Mouse (Mus musculus) gastrocnemius, adult 2 months (tissue): ENCODE results near the gene Dido1. TPM values are rescaled to one million over a fixed set of nuclear protein-coding genes. Genes with fewer than 3 reads are reported as not detected.

Experiments
- DNase-seq: peaks from one replicate; pipeline ENCODE4 v3.0.0; 2022
- H3K27ac ChIP-seq: fragments of 200-600 bp; 2 replicates; pipeline ENCODE4 v1.8.1; 2022; ENCODE audit warnings: mild to moderate bottlenecking
- H3K4me3 ChIP-seq: fragments of 200-600 bp; 2 replicates; pipeline ENCODE4 v1.8.1; 2022; ENCODE audit warnings: mild to moderate bottlenecking, moderate library complexity
- CTCF ChIP-seq: fragments of 200-600 bp; IDR thresholded peaks from 2 replicates; pipeline ENCODE4 v1.8.1; 2022; ENCODE audit warnings: antibody characterized with exemption, mild to moderate bottlenecking, moderate library complexity
- intact Hi-C: fragments of 180-260 bp; cut with DNase I; formaldehyde crosslinking; loops from one replicate; pipeline ENCODE4 v1.15.1; 2025
- total RNA-seq, 2 experiments: library from RNA; stranded (reverse); gene quantifications; 2 replicates each; pipeline ENCODE4 v1.2.3; 2021

Gene Dido1
- total RNA-seq, 2 experiments from 2014 or later: 18.6 to 22.4 TPM

DNA sequence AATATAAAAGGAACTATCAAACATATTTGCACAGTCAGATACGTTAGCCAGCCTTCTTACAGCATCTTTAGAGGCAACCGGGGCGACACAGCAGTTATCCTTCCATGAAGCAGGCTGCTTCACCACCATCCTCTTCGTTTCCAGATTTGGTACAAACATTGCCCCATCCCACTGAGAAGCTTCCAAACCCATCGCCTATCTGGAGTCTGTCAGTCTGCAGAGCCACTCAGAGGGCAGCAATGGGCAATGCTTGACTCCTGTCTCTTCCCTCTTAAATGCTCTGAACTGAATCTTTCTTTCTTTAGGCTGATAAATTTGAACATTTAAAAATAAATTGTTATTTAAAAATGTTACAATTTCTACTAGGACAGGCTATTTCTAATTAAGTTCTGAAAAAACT is 51.4 kb downstream of the Dido1 start:
- Histone ChIP-seq H3K27ac (no peak overlapping the region), H3K4me3 (no peak overlapping the region)
- no peak for DNase-seq
- TF ChIP-seq CTCF: no peak
- intact Hi-C loops: no loop called here

- peak; percentile 73 for DNase-seq
- Histone ChIP-seq H3K27ac (no peak overlapping the region), H3K4me3 (no peak overlapping the region)
- peak; percentile 83 for TF ChIP-seq CTCF
- intact Hi-C loops: loop anchor here (1.0 kb wide), 1 partner anchor 88 kb away; no protein-coding TSS in a partner anchor
Measured at GRCm38 (mm10) chr2:180657394-180658013, 52.3 kb downstream of the Dido1 start.

DNA sequence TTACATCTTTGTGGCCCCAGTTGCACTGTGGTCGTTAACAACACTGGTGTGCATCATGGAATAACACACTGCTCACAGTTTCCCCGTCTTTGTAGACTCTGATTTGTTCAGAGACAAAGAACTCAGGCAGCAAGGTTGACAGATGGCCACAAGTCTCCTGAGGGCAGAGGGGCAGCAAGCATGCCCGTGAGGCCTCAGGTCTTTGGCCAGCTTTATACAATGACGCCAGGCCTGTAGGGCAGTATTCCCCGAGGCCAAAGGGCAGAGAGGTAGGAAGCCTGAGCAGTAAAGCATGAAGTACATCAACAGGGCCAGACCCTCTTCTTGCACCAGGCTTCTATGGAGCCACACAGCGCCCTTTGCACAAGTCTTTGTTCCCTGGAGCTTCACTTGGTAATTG is 54.6 kb downstream of the Dido1 start:
- no peak for TF ChIP-seq CTCF
- no peak for DNase-seq
- Histone ChIP-seq H3K27ac (no peak overlapping the region), H3K4me3 (no peak overlapping the region)
- intact Hi-C loops: no loop called here

DNA sequence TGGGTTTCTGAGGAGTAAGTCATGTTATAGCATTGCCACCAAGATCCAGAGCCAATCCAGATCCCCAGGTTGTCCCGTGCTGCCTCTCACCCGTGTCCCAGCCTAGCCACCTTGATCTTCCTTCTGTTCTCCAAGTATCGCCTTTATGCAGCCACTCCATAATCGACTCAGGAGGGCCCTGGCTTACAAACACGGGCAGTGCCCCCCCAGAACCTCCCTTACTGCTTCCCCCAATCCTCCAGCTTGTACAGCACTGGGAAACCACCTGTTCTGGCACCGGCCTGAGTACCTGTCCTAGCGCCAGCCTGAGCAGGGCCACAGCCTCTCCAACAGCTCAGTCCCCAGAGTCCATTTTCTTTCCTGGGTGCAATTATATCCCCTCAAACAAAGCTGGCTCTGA is 55.1 kb downstream of the Dido1 start:
- TF ChIP-seq CTCF: no peak
- Histone ChIP-seq H3K27ac (no peak overlapping the region), H3K4me3 (no peak overlapping the region)
- no peak for DNase-seq
- intact Hi-C loops: no loop called here

GRCm38 (mm10) chr2:180646841-180647240 is 63.0 kb downstream of the Dido1 start:
- intact Hi-C loops: no loop called here
- no peak for TF ChIP-seq CTCF
- no peak overlapping the region for H3K27ac ChIP-seq
- no peak for DNase-seq
- H3K4me3 ChIP-seq: no peak overlapping the region

GRCm38 (mm10) chr2:180643626-180644025 is 66.2 kb downstream of the Dido1 start:
- intact Hi-C loops: no loop called here
- no peak for DNase-seq
- no peak for TF ChIP-seq CTCF
- Histone ChIP-seq H3K4me3 (no peak overlapping the region), H3K27ac (no peak overlapping the region)

DNA sequence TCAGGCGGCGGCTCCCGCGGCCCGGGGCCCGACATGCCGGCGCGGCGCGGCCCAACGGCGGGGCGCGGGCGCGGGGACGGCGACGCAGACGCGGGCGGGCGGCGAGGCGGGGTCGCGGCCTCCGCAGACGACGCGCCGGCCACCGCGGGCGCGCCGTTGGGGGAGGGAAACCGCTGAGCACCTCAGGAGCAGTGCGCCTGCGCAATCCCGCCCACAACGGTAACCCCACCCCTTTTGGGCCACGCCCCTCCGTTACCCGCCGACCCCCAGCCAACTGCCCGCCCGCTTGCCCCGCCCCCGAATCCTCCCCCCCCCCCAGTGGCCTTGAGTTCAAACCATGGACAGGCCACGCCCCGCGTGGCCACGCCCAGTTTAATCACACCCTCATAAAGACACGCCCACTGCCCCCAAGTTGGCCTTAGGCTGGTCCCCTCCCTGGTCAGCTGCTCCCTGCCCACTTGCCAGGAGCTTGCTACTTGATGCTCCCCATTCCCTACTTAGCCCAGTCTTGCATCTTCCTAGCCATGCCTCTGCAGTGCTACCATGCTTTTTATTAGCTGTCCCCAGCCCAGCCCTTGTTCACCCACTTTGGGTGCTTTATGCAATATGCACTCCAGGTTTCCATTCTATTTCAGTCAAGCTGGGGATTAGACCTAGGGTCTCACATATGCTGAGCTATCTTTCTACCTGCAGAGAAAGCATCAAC is 67.1 kb downstream of the Dido1 start, which contains the start of gene Tcfl5:
Gene Tcfl5, minus strand, starts transcription at position 154 of the 706 bp plus-strand sequence.
- intact Hi-C loops: no loop called here
- no peak for TF ChIP-seq CTCF
- no peak within 1 kb of the TSS for H3K27ac ChIP-seq
- H3K4me3 ChIP-seq: no peak within 1 kb of the TSS
- no peak for DNase-seq

DNA sequence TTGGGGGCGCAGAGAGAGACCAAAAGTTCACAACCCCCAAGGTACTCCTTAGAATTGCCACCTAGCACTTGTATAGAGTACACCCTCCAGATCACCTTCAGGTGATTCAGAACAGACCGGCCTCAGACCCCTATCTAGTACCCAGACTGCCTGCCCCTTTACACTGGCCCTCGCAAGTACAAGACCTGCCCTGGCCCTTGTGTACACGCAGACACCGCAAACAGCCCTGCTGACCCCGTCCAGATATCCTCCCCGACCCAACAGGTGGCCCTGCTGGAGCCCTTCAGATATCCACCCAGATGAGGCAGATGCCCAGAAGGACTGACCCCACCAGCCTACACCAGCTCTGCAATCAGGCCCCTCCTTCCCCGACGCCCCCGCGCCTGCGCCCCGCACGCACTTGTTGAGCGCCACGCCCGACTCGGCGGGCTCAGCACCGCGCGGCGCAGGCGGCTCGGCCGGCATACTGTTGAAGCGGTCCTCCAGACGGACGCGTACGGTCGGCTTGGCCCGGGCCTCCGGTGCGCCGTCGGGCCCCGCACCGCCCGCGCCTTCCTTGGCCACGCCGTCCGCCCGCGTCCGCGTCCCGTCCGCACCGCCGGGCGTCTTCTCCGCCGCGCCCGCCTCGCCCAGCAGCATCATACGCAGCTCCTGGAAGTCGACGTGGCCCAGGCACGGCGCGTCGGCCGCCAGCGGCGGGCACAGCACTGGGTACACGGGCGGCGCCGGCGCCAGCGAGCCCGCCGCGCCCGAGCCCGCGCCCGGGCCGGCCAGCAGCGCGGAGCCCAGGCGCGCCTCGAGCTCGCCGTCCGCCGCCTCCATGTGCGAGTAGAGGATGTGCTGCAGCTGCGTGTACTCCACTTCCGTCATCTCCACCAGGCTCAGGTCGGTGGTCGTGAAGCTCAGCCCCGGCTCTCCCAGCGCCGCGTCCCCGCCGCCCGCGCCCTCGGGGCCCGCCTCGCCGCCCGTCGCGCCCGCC is 67.9 kb downstream of the Dido1 start:
- no peak for TF ChIP-seq CTCF
- intact Hi-C loops: no loop called here
- DNase-seq: no peak
- H3K27ac ChIP-seq: no peak overlapping the region
- H3K4me3 ChIP-seq: no peak overlapping the region

- no peak for DNase-seq
- TF ChIP-seq CTCF: no peak
- intact Hi-C loops: no loop called here
- Histone ChIP-seq H3K27ac (no peak overlapping the region), H3K4me3 (no peak overlapping the region)
Measured at GRCm38 (mm10) chr2:180611882-180612281, 97.9 kb downstream of the Dido1 start.

GRCm38 (mm10) chr2:180610283-180610682 is 99.5 kb downstream of the Dido1 start:
- TF ChIP-seq CTCF: no peak
- no peak for DNase-seq
- H3K27ac ChIP-seq: no peak overlapping the region
- intact Hi-C loops: no loop called here
- H3K4me3 ChIP-seq: no peak overlapping the region

Other genes starting within 250 kb of the Dido1 start
- gene Ntsr1, start 210.0 kb downstream of the Dido1 start, total RNA-seq: not detected
- gene Mrgbp, start 128.7 kb downstream of the Dido1 start, total RNA-seq: 1 to 10 TPM; 4.1 to 5.2 TPM
- gene Ogfr, start 120.8 kb downstream of the Dido1 start, total RNA-seq: 10 to 100 TPM; 20.3 to 24.5 TPM
- gene Col9a3, start 112.2 kb downstream of the Dido1 start, total RNA-seq: not detected
- not detected for gene Tcfl5, start 67.3 kb downstream of the Dido1 start, total RNA-seq
- 10 to 100 TPM; 31.1 to 42.1 TPM for gene Gid8, start 118 bp upstream of the Dido1 start, total RNA-seq
- gene Slc17a9, start 15.3 kb upstream of the Dido1 start, total RNA-seq: under 1 TPM in 1 of 2 experiments, not detected in 1; 0.33 TPM
- gene Bhlhe23, start 66.9 kb upstream of the Dido1 start, total RNA-seq: not detected
- 10 to 100 TPM; 41.9 to 42.1 TPM for gene Ythdf1, start 210.9 kb upstream of the Dido1 start, total RNA-seq
- gene Birc7, start 219.0 kb upstream of the Dido1 start, total RNA-seq: not detected
- gene Nkain4, start 244.7 kb upstream of the Dido1 start, total RNA-seq: under 1 TPM in 1 of 2 experiments, not detected in 1; 0.78 TPM